Mouse (Mus musculus) hindbrain, embryonic 11.5 days (tissue): ENCODE measurements around the gene Rab3ip. TPM values are rescaled to one million over a fixed set of nuclear protein-coding genes. Genes with fewer than 3 reads are reported as not detected.

Experiments used
- ATAC-seq: fragments of 200-750 bp; cut with Nextera tagmentation; 2 replicates; pipeline ENCODE4 v1.8.0; 2017; ENCODE audit warnings: mild to moderate bottlenecking, moderate TSS enrichment, moderate library complexity; ENCODE audit not compliant: low FRiP score
- DNase-seq: peaks from one replicate; pipeline ENCODE4 v3.0.0-alpha.2; 2015; ENCODE audit warnings: low spot score
- H3K27ac ChIP-seq: fragments of 300-500 bp; sonication (generic); 2 replicates; pipeline ENCODE4 v1.5.1; 2014; ENCODE audit warnings: mild to moderate bottlenecking, low read depth, low read length
- H3K27me3 ChIP-seq: fragments of 300-500 bp; sonication (generic); 2 replicates; pipeline ENCODE4 v1.6.1; 2014; ENCODE audit warnings: mild to moderate bottlenecking, low read length, moderate library complexity, mixed read lengths; ENCODE audit not compliant: control insufficient read depth, insufficient read depth
- H3K36me3 ChIP-seq: fragments of 300-500 bp; sonication (generic); 2 replicates; pipeline ENCODE4 v1.6.1; 2014; ENCODE audit warnings: mild to moderate bottlenecking, low read length, moderate library complexity, mixed read lengths; ENCODE audit not compliant: control insufficient read depth, insufficient read depth
- H3K4me1 ChIP-seq: fragments of 300-500 bp; sonication (generic); replicated peaks from 2 replicates; pipeline ENCODE4 v1.6.1; 2014; ENCODE audit warnings: low read length, mixed read lengths; ENCODE audit not compliant: control insufficient read depth, insufficient read depth
- H3K4me2 ChIP-seq: fragments of 300-500 bp; sonication (generic); replicated peaks from 2 replicates; pipeline ENCODE4 v1.6.1; 2014; ENCODE audit warnings: mild to moderate bottlenecking, low read depth, low read length
- H3K4me3 ChIP-seq: fragments of 300-500 bp; sonication (generic); 2 replicates; pipeline ENCODE4 v1.5.1; 2014; ENCODE audit warnings: low read depth, low read length
- H3K9ac ChIP-seq: fragments of 300-500 bp; sonication (generic); 2 replicates; pipeline ENCODE4 v1.6.1; 2014; ENCODE audit warnings: low read depth, low read length
- H3K9me3 ChIP-seq: fragments of 300-500 bp; sonication (generic); 2 replicates; pipeline ENCODE4 v1.6.1; 2016; ENCODE audit warnings: low read length; ENCODE audit not compliant: control insufficient read depth
- WGBS: fragments of 180-500 bp; shearing (Covaris S2); extraction: QIAGEN DNeasy Blood & Tissue Kit; methylation state at CpG from one replicate; pipeline ENCODE4 v1.1.7; 2014; 5-methylcytosine and 5-hydroxymethylcytosine counted together
- polyA plus RNA-seq: library from polyadenylated mRNA; unstranded; fragments of >200 nt; fragmentation: Nextera tagmentation; extraction: Ambion mirVana; gene quantifications from 2 replicates; pipeline ENCODE4 v1.2.1, GENCODE M21; 2014

Rab3ip gene
- polyA plus RNA-seq, 1 experiment from 2014 or later = 43.7 TPM

DNA sequence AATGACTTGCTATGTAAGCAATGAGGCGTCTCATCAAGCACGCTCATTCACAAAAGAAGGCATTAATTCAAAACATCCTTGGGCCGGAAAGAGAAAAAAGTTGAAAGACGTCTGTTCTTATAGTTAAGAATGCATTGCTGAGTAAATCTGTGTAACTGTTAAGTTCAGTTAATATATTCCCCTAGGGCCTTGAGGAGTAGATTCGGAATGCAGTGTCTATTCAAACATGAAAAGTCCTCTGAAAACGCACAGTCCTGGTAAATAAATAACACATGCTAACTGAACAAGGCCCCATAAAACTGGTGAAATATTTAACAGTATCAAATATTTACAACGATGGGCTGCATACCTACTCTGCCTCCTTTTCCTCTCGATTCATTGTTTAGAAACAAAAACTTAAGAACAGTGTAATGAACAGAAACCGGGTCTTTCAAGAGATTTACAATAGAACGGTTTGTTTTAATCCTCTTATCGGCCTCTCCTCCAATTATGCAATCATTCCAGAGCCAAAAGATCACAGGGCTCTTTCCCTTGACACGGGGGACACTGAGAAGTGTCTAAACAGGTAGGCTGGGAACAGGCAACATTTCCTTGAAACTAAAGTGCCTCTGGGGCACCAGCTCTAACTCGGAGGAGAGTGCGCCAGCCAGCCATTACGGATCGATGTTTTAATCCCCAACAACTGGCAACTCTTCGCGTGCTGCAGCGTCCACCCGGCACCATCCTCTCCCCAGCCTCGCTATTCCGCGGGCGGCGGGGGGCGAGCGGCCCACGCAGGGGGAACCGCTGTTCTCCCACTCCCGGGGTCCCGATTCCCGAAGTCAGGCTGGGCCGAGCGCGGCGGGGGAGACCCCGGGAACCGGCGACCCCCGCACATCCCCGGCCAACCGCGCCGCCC lies 1.2 kb downstream of the Rab3ip start:
- Histone ChIP-seq H3K36me3 (no peaks in the 10 kb centered on the region), H3K27ac (peak overlapping the region; percentile 86), H3K4me2 (peak overlapping the region; percentile 77), H3K4me3 (peak overlapping the region; percentile 87), H3K4me1 (no peaks in the 10 kb centered on the region), H3K9me3 (no peaks in the 10 kb centered on the region), H3K27me3 (no peaks in the 10 kb centered on the region), H3K9ac (peak overlapping the region; percentile 82)
- under 1% methylated on average over 44 of the region's 44 CpGs for WGBS
- ATAC-seq (peak; percentile 49), DNase-seq (peak; percentile 61)

DNA sequence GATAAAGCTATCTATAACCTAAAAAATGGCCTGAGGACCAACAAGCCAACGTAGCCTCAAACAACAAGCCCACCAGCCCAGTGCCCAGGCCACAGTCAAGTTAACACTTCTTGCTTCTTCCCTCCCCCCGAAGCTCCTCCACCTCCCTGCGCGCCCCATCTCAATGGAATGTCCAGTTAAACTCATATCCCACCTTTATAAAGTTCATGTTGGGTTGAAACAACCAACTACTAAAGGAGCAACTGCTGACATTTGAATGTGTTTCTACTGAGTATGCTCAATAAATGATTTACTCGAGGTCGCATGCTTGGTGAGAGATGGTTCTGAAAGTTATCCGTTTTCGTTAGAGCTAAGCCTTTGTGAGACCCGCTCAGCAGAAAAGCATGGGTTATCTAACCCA lies 2.2 kb downstream of the Rab3ip start:
- no peaks in the 10 kb centered on the region for H3K9me3 ChIP-seq
- H3K4me3 ChIP-seq = no peak overlapping the region
- no peaks in the 10 kb centered on the region for H3K36me3 ChIP-seq
- whole genome bisulfite sequencing = 74% methylated on average over 9 of the region's 9 CpGs
- no peak for DNase-seq
- H3K27ac ChIP-seq = no peak overlapping the region
- no peaks in the 10 kb centered on the region for H3K27me3 ChIP-seq
- H3K4me1 ChIP-seq = no peaks in the 10 kb centered on the region
- peak overlapping the region; percentile 77; the same call in 1 of the 2 replicates for H3K4me2 ChIP-seq
- no peak for ATAC-seq
- no peak overlapping the region for H3K9ac ChIP-seq

DNA sequence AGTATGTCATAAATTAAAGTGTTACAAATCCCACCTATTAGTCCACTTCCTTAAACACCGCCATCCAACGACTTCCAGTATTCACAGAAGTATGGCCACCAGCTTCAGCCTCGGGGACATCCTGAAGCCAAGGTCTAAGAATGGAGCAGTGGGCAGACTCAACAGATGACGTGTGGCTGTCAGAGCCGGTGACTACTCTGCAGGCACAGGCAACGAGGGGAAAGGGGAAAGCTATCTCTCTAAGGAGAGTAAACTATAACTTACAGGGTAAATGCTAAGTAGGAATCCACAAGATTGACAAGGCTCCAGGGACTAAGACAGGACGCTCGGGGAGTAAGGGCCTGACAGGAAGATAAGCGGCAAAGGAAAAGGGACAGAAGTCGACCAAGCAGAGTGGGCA lies 5.6 kb downstream of the Rab3ip start:
- no peak overlapping the region for H3K4me2 ChIP-seq
- no peak overlapping the region for H3K4me3 ChIP-seq
- H3K27ac ChIP-seq = no peak overlapping the region
- no peak for DNase-seq
- no peaks in the 10 kb centered on the region for H3K9me3 ChIP-seq
- no peak overlapping the region for H3K9ac ChIP-seq
- no peaks in the 10 kb centered on the region for H3K4me1 ChIP-seq
- H3K27me3 ChIP-seq = no peaks in the 10 kb centered on the region
- 0 out of 2 replicates have a peak, but pooled peaks cover 2% of the 10 kb centered on the region for H3K36me3 ChIP-seq
- 71% methylated on average over 10 of the region's 10 CpGs for WGBS
- no peak for ATAC-seq

DNA sequence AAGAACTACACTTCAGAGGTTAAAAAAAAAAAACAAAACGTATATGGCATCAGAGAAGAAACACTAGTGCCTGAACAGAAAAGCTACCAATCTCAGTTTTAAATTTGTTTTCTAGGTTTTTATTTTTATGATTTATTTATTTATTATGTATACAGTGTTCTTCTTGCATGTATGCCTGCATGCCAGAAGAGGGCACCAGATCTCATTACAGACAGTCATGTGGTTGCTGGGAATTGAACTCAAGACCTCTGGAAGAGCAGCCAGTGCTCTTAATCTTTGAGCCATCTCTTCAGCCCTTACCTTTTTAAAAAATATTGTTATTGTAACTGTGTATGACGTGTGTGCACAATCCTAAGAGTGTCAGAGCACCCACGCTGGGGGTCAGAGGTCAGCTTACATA lies 6.4 kb downstream of the Rab3ip start:
- 86% methylated on average over 3 of the region's 3 CpGs for WGBS
- Histone ChIP-seq H3K9ac (no peak overlapping the region), H3K36me3 (0 out of 2 replicates have a peak, but pooled peaks cover 2% of the 10 kb centered on the region), H3K9me3 (no peaks in the 10 kb centered on the region), H3K4me3 (no peak overlapping the region), H3K4me2 (no peak overlapping the region), H3K4me1 (no peaks in the 10 kb centered on the region), H3K27ac (no peak overlapping the region), H3K27me3 (no peaks in the 10 kb centered on the region)
- no peak for DNase-seq
- ATAC-seq = no peak

DNA sequence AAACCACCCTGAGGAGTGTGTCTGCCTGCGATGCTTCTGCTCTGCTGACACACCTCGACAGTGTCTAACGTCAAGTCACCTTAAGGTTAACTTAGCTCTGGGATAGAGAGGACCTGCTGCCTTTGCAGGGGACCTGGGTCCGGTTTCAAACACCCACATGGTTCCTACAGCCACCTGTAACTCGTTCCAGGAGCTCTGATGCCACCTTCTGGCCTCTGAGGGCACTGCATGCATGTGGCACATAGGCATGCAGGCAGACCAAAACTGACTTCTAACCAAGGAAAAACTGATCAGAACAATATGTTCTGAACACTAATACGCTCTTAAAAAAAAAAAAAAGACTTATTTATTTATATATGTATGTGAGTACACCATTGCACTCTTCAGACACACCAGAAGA lies 7.5 kb downstream of the Rab3ip start:
- ATAC-seq = no peak
- Histone ChIP-seq H3K36me3 (0 out of 2 replicates have a peak, but pooled peaks cover 2% of the 10 kb centered on the region), H3K9me3 (no peaks in the 10 kb centered on the region), H3K9ac (no peak overlapping the region), H3K27ac (no peak overlapping the region), H3K4me2 (no peak overlapping the region), H3K27me3 (no peaks in the 10 kb centered on the region), H3K4me3 (no peak overlapping the region), H3K4me1 (no peaks in the 10 kb centered on the region)
- DNase-seq = peak; percentile 24
- WGBS = 93% methylated on average over 6 of the region's 6 CpGs

DNA sequence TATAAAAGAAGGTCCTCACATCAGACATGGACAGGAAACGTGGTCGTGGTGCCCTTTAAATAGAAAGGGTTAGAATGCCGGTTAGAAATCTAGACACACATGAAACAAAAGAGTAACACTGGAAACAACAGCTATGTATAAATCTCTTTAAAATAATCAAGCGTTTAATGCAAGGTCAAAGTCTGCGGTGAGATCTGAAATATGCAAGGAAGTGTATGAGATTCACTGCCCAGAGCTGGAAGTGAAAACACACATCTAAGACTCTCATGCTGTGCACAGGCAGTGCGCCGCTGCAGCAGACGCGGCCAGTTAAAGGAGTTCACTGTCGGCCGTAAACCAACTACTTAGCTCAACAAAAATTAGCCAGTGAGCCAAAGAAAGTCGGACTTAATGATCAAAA lies 15.5 kb downstream of the Rab3ip start:
- no peaks in the 10 kb centered on the region for H3K27me3 ChIP-seq
- no peaks in the 10 kb centered on the region for H3K36me3 ChIP-seq
- DNase-seq (no peak), ATAC-seq (no peak)
- H3K4me1 ChIP-seq = no peaks in the 10 kb centered on the region
- WGBS = 80% methylated on average over 12 of the region's 12 CpGs
- H3K4me3 ChIP-seq = no peak overlapping the region
- no peak overlapping the region for H3K27ac ChIP-seq
- no peak overlapping the region for H3K9ac ChIP-seq
- H3K4me2 ChIP-seq = no peak overlapping the region
- H3K9me3 ChIP-seq = no peaks in the 10 kb centered on the region

DNA sequence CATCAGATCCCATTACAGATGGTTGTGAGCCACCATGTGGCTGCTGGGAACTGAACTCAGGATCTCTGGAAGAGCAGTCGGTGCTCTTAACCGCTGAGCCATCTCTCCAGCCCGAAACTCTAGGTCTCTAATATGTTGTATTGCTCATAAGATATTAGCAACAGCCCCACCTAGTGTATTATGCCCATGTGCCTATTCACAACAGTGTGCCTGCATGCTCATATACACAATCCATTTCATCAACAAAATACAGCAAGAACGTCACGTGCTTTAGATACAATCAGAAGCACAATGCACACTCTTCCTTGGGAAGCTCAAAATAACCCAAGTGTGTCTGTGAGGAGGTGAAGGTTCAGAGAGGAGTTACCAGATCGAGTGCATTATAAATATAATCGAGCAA lies 16.8 kb downstream of the Rab3ip start:
- no peaks in the 10 kb centered on the region for H3K4me1 ChIP-seq
- no peaks in the 10 kb centered on the region for H3K27me3 ChIP-seq
- 93% methylated on average over 7 of the region's 7 CpGs for WGBS
- no peak overlapping the region for H3K4me3 ChIP-seq
- no peak overlapping the region for H3K27ac ChIP-seq
- no peak overlapping the region for H3K4me2 ChIP-seq
- no peak overlapping the region for H3K9ac ChIP-seq
- no peaks in the 10 kb centered on the region for H3K9me3 ChIP-seq
- ATAC-seq (no peak), DNase-seq (no peak)
- no peaks in the 10 kb centered on the region for H3K36me3 ChIP-seq

DNA sequence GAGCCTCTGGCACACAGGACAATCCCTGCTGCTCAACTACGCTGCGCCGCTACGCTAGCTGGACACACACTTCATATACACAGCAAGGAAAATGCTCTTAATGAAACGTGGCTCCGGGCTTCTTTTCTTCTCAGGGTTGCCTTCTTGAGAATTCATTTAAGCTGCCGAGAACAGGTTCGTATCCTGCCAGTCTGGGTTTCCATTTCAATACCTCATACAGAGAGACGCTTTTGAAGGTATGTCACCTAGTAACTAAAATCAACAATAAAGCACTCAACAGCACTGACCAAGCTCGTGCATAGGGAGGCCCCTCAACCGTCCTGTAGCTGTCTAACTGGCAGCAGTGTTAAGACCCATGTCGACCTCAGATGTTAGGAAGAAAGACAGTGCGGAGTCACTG lies 18.2 kb downstream of the Rab3ip start:
- no peak overlapping the region for H3K27ac ChIP-seq
- H3K4me2 ChIP-seq = no peak overlapping the region
- DNase-seq (no peak), ATAC-seq (no peak)
- WGBS = 86% methylated on average over 13 of the region's 13 CpGs
- H3K27me3 ChIP-seq = no peaks in the 10 kb centered on the region
- no peaks in the 10 kb centered on the region for H3K9me3 ChIP-seq
- no peaks in the 10 kb centered on the region for H3K4me1 ChIP-seq
- 0 out of 2 replicates have a peak, but pooled peaks cover 1% of the 10 kb centered on the region for H3K36me3 ChIP-seq
- no peak overlapping the region for H3K9ac ChIP-seq
- H3K4me3 ChIP-seq = no peak overlapping the region
